ENCODE assay signal across 22 mouse cellular contexts in genomic region chr3:84603212-84603611, GRCm38 (mm10). TPM values are rescaled to one million over a fixed set of nuclear protein-coding genes. Genes with fewer than 3 reads are reported as not detected.
DNase-seq lines count a peak whose midpoint lies in the region; ATAC-seq and TF ChIP-seq lines count a peak whose summit lies in the region.
"Had no signal": no experiment of that assay in that cellular context is flagged by ENCODE, and none has a peak within 500 bp of the region (broad histone marks: within the 10 kb centered on the region; RNA-seq: fewer than 3 reads in every experiment).

No protein-coding gene starts in this region.

- H3K27me3 ChIP-seq in embryonic facial prominence, embryonic 13.5 days = no peaks in the 10 kb centered on the region
- no peaks in the 10 kb centered on the region for H3K27me3 ChIP-seq in embryonic facial prominence, embryonic 10.5 days (replicated peaks; ENCODE audit: low read depth, poor library complexity, severe bottlenecking)
- H3K27me3 ChIP-seq in liver, embryonic 12.5 days (replicated peaks) = no peaks in the 10 kb centered on the region
- no peaks in the 10 kb centered on the region for H3K27me3 ChIP-seq in small intestine, adult 2 months (ENCODE audit: control insufficient read depth, insufficient read depth, low read length)
- H3K27me3 ChIP-seq: heart, embryonic 13.5 days had no signal

- H3K4me2 ChIP-seq in embryonic facial prominence, embryonic 13.5 days = no peak overlapping the region
- peak overlapping the region; percentile 27 for H3K4me2 ChIP-seq in liver, embryonic 12.5 days
- H3K4me2 ChIP-seq: heart, embryonic 13.5 days; hindbrain, embryonic 13.5 days; lung, embryonic 14.5 days had no signal

- H3K9ac ChIP-seq in embryonic facial prominence, embryonic 13.5 days = no peak overlapping the region
- H3K9ac ChIP-seq in liver, embryonic 12.5 days = no peak overlapping the region
- H3K9ac ChIP-seq: heart, embryonic 13.5 days; hindbrain, embryonic 13.5 days; lung, embryonic 14.5 days had no signal

- H3K4me1 ChIP-seq in embryonic facial prominence, embryonic 13.5 days = peaks cover 5% of the 10 kb centered on the region; the same call in 1 of the 2 replicates
- peaks cover 4% of the 10 kb centered on the region; the same call in 1 of the 2 replicates for H3K4me1 ChIP-seq in embryonic facial prominence, embryonic 10.5 days
- H3K4me1 ChIP-seq in liver, embryonic 12.5 days = peaks cover 22% of the 10 kb centered on the region
- peaks cover 10% of the 10 kb centered on the region; the same call in 1 of the 2 replicates for H3K4me1 ChIP-seq in small intestine, adult 2 months (ENCODE audit: control insufficient read depth, insufficient read depth, insufficient read length, low read length)
- H3K4me1 ChIP-seq: hindbrain, embryonic 13.5 days had no signal

- H3K4me3 ChIP-seq in embryonic facial prominence, embryonic 13.5 days = no peak overlapping the region
- no peak overlapping the region for H3K4me3 ChIP-seq in embryonic facial prominence, embryonic 10.5 days
- no peak overlapping the region for H3K4me3 ChIP-seq in liver, embryonic 12.5 days
- no peak overlapping the region for H3K4me3 ChIP-seq in small intestine, adult 2 months (ENCODE audit: low read depth, low read length)
- H3K4me3 ChIP-seq: heart, embryonic 13.5 days; hindbrain, embryonic 13.5 days; layer of hippocampus, adult 2 months; midbrain, embryonic 10.5 days had no signal

- WGBS in embryonic facial prominence, embryonic 13.5 days = 70% methylated on average over 8 of the region's 9 CpGs
- 84% methylated on average over 9 of the region's 9 CpGs for WGBS in embryonic facial prominence, embryonic 10.5 days
- 14% methylated on average over 6 of the region's 9 CpGs for WGBS in liver, embryonic 12.5 days (ENCODE audit: insufficient replicate concordance)
- WGBS in small intestine, adult 2 months = 21% methylated on average over 8 of the region's 9 CpGs

- no peak for DNase-seq in embryonic facial prominence, embryonic 10.5 days (ENCODE audit: low spot score)
- DNase-seq in layer of hippocampus, postnatal 10 days (ENCODE audit: low spot score in 2 of 2) = no peak
- no peak for DNase-seq in left cerebral cortex, adult 8-10 months (ENCODE audit: low spot score in 2 of 2)
- DNase-seq: adrenal gland, postnatal 25 days; cerebellum, adult 9-11 months; gastrocnemius, postnatal 25 days; heart, adult 18-20 months; kidney, adult 9 months; kidney, postnatal 25 days; lung, embryonic 14.5 days; thymus, postnatal 14 days had no signal

- 0 out of 2 replicates have a peak overlapping the region, but pooled peaks have one; percentile 5 for H3K27ac ChIP-seq in embryonic facial prominence, embryonic 13.5 days
- no peak overlapping the region for H3K27ac ChIP-seq in embryonic facial prominence, embryonic 10.5 days (replicated peaks)
- H3K27ac ChIP-seq in liver, embryonic 12.5 days = no peak overlapping the region
- H3K27ac ChIP-seq in small intestine, adult 2 months (ENCODE audit: insufficient read depth, low read depth, low read length) = peak overlapping the region; percentile 49
- H3K27ac ChIP-seq: heart, embryonic 13.5 days; hindbrain, embryonic 13.5 days; layer of hippocampus, adult 2 months; midbrain, embryonic 10.5 days had no signal

- H3K36me3 ChIP-seq in embryonic facial prominence, embryonic 13.5 days = no peaks in the 10 kb centered on the region
- H3K36me3 ChIP-seq in embryonic facial prominence, embryonic 10.5 days (replicated peaks) = no peaks in the 10 kb centered on the region
- no peaks in the 10 kb centered on the region for H3K36me3 ChIP-seq in liver, embryonic 12.5 days
- H3K36me3 ChIP-seq in small intestine, adult 2 months (ENCODE audit: control insufficient read depth, insufficient read depth, low read length) = no peaks in the 10 kb centered on the region
- H3K36me3 ChIP-seq: heart, embryonic 13.5 days; hindbrain, embryonic 13.5 days; midbrain, embryonic 10.5 days had no signal

- no peak for TF ChIP-seq CTCF in small intestine, adult 2 months (IDR thresholded peaks at IDR 0.05; ENCODE audit: extremely low read depth, insufficient read length, insufficient replicate concordance, low read depth, low read length)

- peaks cover 10% of the 10 kb centered on the region for H3K9me3 ChIP-seq in embryonic facial prominence, embryonic 13.5 days
- H3K9me3 ChIP-seq in embryonic facial prominence, embryonic 10.5 days = 0 out of 2 replicates have a peak, but pooled peaks cover 5% of the 10 kb centered on the region
- no peaks in the 10 kb centered on the region for H3K9me3 ChIP-seq in liver, embryonic 12.5 days (replicated peaks)
- H3K9me3 ChIP-seq: midbrain, embryonic 10.5 days had no signal

- TF ChIP-seq POLR2A in small intestine, adult 2 months (IDR thresholded peaks at IDR 0.05; ENCODE audit: low read depth, low read length) = no peak

- no peak for ATAC-seq in embryonic facial prominence, embryonic 13.5 days (ENCODE audit: insufficient number of reproducible peaks, insufficient read depth, low FRiP score, low TSS enrichment, low read depth)
- ATAC-seq in common myeloid progenitor, adult 5-6 weeks (replicated peaks; ENCODE audit: low read depth, poor library complexity, severe bottlenecking) = 0 out of 2 replicates have a peak, but pooled peaks have one; percentile 44
- peak; percentile 42; the same call in 1 of the 2 replicates for ATAC-seq in liver, embryonic 12.5 days
- no peak for ATAC-seq in monocyte, adult 5-6 weeks (replicated peaks; ENCODE audit: insufficient number of reproducible peaks, low FRiP score, low TSS enrichment, poor library complexity, severe bottlenecking)
- ATAC-seq: forebrain, embryonic 16.5 days had no signal

RNA-seq across cellular contexts. Expression of gene Tigd4, which starts 9.8 kb away (rescaled TPM):
- polyA plus RNA-seq in embryonic facial prominence, embryonic 13.5 days (2015; fragmentation: Nextera tagmentation; extraction: Ambion mirVana) = 0.10 and 0.27 TPM in 2 replicates
- polyA plus RNA-seq in embryonic facial prominence, embryonic 10.5 days (2016; fragmentation: Nextera tagmentation; extraction: Ambion mirVana) = 0.04 TPM in 1 of 2 replicates, not detected in the other
- total RNA-seq in common myeloid progenitor, adult 5-6 weeks (2017) = not detected in 2 replicates
- polyA plus RNA-seq in liver, embryonic 12.5 days (2016; fragmentation: Nextera tagmentation; extraction: Ambion mirVana) = 0.04 TPM in 1 of 2 replicates, not detected in the other
- 0.04 TPM in 1 of 2 replicates, not detected in the other for polyA plus RNA-seq in small intestine, adult 2 months (2012; rRNA removed)
- under 1 TPM; 0.14 to 0.16 TPM for total RNA-seq in layer of hippocampus, postnatal 10 days (2021)
- total RNA-seq in left cerebral cortex, adult 8-10 months (2022) = under 1 TPM; 0.13 to 0.21 (median 0.16) TPM
- total RNA-seq in monocyte, adult 5-6 weeks (2017) = not detected in 3 replicates
- total RNA-seq: heart, adult 18-20 months; neutrophil, adult 5-6 weeks had no signal
- polyA plus RNA-seq: hindbrain, embryonic 13.5 days; midbrain, embryonic 10.5 days had no signal

RNA-seq across cellular contexts. Expression of gene Arfip1, which starts 20.8 kb away (rescaled TPM):
- polyA plus RNA-seq in embryonic facial prominence, embryonic 13.5 days (2015; fragmentation: Nextera tagmentation; extraction: Ambion mirVana) = 42.5 and 47.1 TPM in 2 replicates
- 28.1 and 31.2 TPM in 2 replicates for polyA plus RNA-seq in embryonic facial prominence, embryonic 10.5 days (2016; fragmentation: Nextera tagmentation; extraction: Ambion mirVana)
- 32.2 and 43.4 TPM in 2 replicates for total RNA-seq in common myeloid progenitor, adult 5-6 weeks (2017)
- 16.5 and 16.9 TPM in 2 replicates for polyA plus RNA-seq in liver, embryonic 12.5 days (2016; fragmentation: Nextera tagmentation; extraction: Ambion mirVana)
- 4.5 and 5.6 TPM in 2 replicates for polyA plus RNA-seq in small intestine, adult 2 months (2012; rRNA removed)
- 10 to 100 TPM; 19.7 to 20.6 TPM for total RNA-seq in layer of hippocampus, postnatal 10 days (2021)
- total RNA-seq in left cerebral cortex, adult 8-10 months (2022) = 10 to 100 TPM; 19.3 to 22.5 (median 19.8) TPM
- 61.3 to 80.6 TPM (median 68.6 TPM) in 3 replicates for total RNA-seq in monocyte, adult 5-6 weeks (2017)

Comparison
In these comparisons a context has a peak if more than half of its experiments do, and no peak if none do; other contexts are left out.
1. H3K27ac ChIP-seq: peak in embryonic facial prominence, embryonic 13.5 days (single experiment) and small intestine, adult 2 months (single experiment); none in embryonic facial prominence, embryonic 10.5 days (single experiment) and liver, embryonic 12.5 days (single experiment).
2. ATAC-seq: peak in common myeloid progenitor, adult 5-6 weeks (single experiment) and liver, embryonic 12.5 days (single experiment); none in embryonic facial prominence, embryonic 13.5 days (single experiment) and monocyte, adult 5-6 weeks (single experiment).